In the genomic region with DNA sequence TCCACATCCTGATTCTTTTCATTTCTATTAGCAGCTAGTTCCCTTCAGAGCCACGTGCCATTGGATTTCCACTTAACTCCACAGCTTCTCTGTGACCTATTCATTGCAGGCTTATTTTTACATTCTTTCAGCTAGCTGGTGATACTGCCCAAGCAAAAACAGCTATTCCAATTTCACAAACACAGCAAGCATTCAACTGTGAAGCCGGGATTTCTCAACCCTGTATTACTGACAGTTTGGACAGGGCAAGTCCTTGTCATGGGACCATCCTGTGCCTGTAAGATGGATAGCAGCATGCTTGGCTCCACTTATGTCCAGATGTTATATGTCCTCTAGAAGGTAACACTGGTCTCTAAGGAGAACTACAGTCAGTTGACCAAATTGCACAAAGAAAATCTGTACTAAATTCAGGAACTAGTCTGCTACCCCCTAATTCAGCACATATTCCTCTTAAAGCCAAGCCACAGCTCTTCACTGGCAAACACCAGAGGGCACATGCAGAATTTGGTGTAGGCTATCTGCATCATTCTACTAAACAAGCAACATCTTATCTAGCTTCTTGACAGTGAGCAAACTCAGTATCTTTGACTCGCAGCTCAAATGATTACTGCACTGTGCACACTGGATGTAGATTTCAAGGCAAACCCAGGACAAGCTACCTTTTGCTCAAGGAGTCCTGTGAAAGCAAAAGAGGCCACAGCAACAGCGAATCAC, we compare ENCODE assay signal across 15 mouse cellular contexts.
DNase-seq lines count a peak whose midpoint lies in the region; ATAC-seq and TF ChIP-seq lines count a peak whose summit lies in the region.
"Had no signal": no experiment of that assay in that cellular context is flagged by ENCODE, and none has a peak within 500 bp of the region (broad histone marks: within the 10 kb centered on the region; RNA-seq: fewer than 3 reads in every experiment).

No protein-coding gene starts in this region.

- no peak overlapping the region for H3K9ac ChIP-seq in heart, adult 2 months (ENCODE audit: low read depth, low read length)
- no peak overlapping the region for H3K9ac ChIP-seq in kidney, embryonic 14.5 days (ENCODE audit: low read depth, low read length)
- no peak overlapping the region for H3K9ac ChIP-seq in liver, embryonic 12.5 days
- H3K9ac ChIP-seq in midbrain, embryonic 14.5 days (replicated peaks; ENCODE audit: low read length) = no peak overlapping the region
- H3K9ac ChIP-seq: forebrain, embryonic 12.5 days; limb, embryonic 15.5 days had no signal

- no peak for ATAC-seq in kidney, embryonic 14.5 days (ENCODE audit: low FRiP score, low TSS enrichment)
- peak; percentile 51; the same call in 1 of the 2 replicates for ATAC-seq in liver, embryonic 12.5 days
- ATAC-seq in megakaryocyte-erythroid progenitor cell, adult 5-6 weeks (replicated peaks; ENCODE audit: low FRiP score, low TSS enrichment, poor library complexity, severe bottlenecking) = peak; percentile 65
- no peak for ATAC-seq in midbrain, embryonic 14.5 days (ENCODE audit: low FRiP score, low TSS enrichment)

- H3K27ac ChIP-seq in heart, adult 2 months = peak overlapping the region; percentile 15; the same call in 1 of the 2 replicates
- H3K27ac ChIP-seq in kidney, embryonic 14.5 days (ENCODE audit: low read depth, low read length) = no peak overlapping the region
- H3K27ac ChIP-seq in liver, embryonic 12.5 days = peak overlapping the region; percentile 56
- no peak overlapping the region for H3K27ac ChIP-seq in midbrain, embryonic 14.5 days (replicated peaks; ENCODE audit: low read depth, low read length)
- H3K27ac ChIP-seq: forebrain, embryonic 12.5 days; limb, embryonic 15.5 days had no signal

- no peaks in the 10 kb centered on the region for H3K9me3 ChIP-seq in kidney, embryonic 14.5 days (ENCODE audit: control insufficient read depth, low read length)
- no peaks in the 10 kb centered on the region for H3K9me3 ChIP-seq in liver, embryonic 12.5 days (replicated peaks)
- H3K9me3 ChIP-seq in midbrain, embryonic 14.5 days (ENCODE audit: control insufficient read depth, low read length) = no peaks in the 10 kb centered on the region
- H3K9me3 ChIP-seq: forebrain, embryonic 12.5 days; limb, embryonic 15.5 days had no signal

- TF ChIP-seq EP300 in heart, adult 2 months (IDR thresholded peaks at IDR 0.05; ENCODE audit: insufficient read depth, low read depth, low read length) = no peak

- H3K79me2 ChIP-seq in heart, adult 2 months (replicated peaks; ENCODE audit: control insufficient read depth, insufficient read depth, low read length) = peaks cover 5% of the 10 kb centered on the region; the same call in 1 of the 2 replicates

- no peak overlapping the region for H3K4me3 ChIP-seq in heart, adult 2 months
- no peak overlapping the region for H3K4me3 ChIP-seq in kidney, embryonic 14.5 days (ENCODE audit: low read length)
- H3K4me3 ChIP-seq in liver, embryonic 12.5 days = no peak overlapping the region
- H3K4me3 ChIP-seq in midbrain, embryonic 14.5 days (replicated peaks; ENCODE audit: low read depth, low read length) = no peak overlapping the region
- H3K4me3 ChIP-seq: forebrain, embryonic 12.5 days; limb, embryonic 15.5 days had no signal

- H3K4me1 ChIP-seq in heart, adult 2 months (ENCODE audit: control insufficient read depth, insufficient read depth, low read length) = peaks cover 30% of the 10 kb centered on the region
- H3K4me1 ChIP-seq in kidney, embryonic 14.5 days (ENCODE audit: control insufficient read depth, insufficient read depth, low read length) = no peaks in the 10 kb centered on the region
- peaks cover 59% of the 10 kb centered on the region for H3K4me1 ChIP-seq in liver, embryonic 12.5 days
- H3K4me1 ChIP-seq in midbrain, embryonic 14.5 days (ENCODE audit: control insufficient read depth, insufficient read depth, low read length) = peaks cover 3% of the 10 kb centered on the region; the same call in 1 of the 2 replicates
- H3K4me1 ChIP-seq: forebrain, embryonic 12.5 days had no signal

- TF ChIP-seq CTCF in heart, adult 2 months (IDR thresholded peaks at IDR 0.05) = peak; percentile 30; the same call in 1 of the 2 replicates

- H3K36me3 ChIP-seq in heart, adult 2 months (ENCODE audit: control insufficient read depth, insufficient read depth, low read length) = peaks cover 34% of the 10 kb centered on the region
- H3K36me3 ChIP-seq in kidney, embryonic 14.5 days (ENCODE audit: control insufficient read depth, insufficient read depth, low read length) = no peaks in the 10 kb centered on the region
- H3K36me3 ChIP-seq in liver, embryonic 12.5 days = peaks cover 16% of the 10 kb centered on the region
- H3K36me3 ChIP-seq in midbrain, embryonic 14.5 days (ENCODE audit: control insufficient read depth, insufficient read depth, low read length) = no peaks in the 10 kb centered on the region
- H3K36me3 ChIP-seq: forebrain, embryonic 12.5 days; limb, embryonic 15.5 days had no signal

- intact Hi-C loops in heart, adult 2 months (cut with DNase I) = no loop called here

- TF ChIP-seq POLR2A in heart, adult 2 months (IDR thresholded peaks at IDR 0.05; ENCODE audit: insufficient read depth, low read depth, low read length) = no peak

- no peaks in the 10 kb centered on the region for H3K27me3 ChIP-seq in heart, adult 2 months (ENCODE audit: control insufficient read depth, insufficient read depth, low read length)
- no peaks in the 10 kb centered on the region for H3K27me3 ChIP-seq in kidney, embryonic 14.5 days (ENCODE audit: control insufficient read depth, insufficient read depth, low read length)
- H3K27me3 ChIP-seq in liver, embryonic 12.5 days (replicated peaks) = no peaks in the 10 kb centered on the region
- no peaks in the 10 kb centered on the region for H3K27me3 ChIP-seq in midbrain, embryonic 14.5 days (ENCODE audit: control insufficient read depth, insufficient read depth, low read length)
- H3K27me3 ChIP-seq: forebrain, embryonic 12.5 days; limb, embryonic 15.5 days had no signal

- no peak for DNase-seq in heart, adult 2 months
- DNase-seq in heart, postnatal 4 days = no peak
- peak; percentile 41 for DNase-seq in kidney, postnatal 14 days
- DNase-seq in midbrain, embryonic 14.5 days = no peak
- DNase-seq in gastrocnemius, postnatal 10 days = no peak
- DNase-seq: adrenal gland, postnatal 14 days; B cell, adult 2 months; cerebellum, adult 11 months; gastrocnemius, postnatal 14 days; layer of hippocampus, postnatal 36 days had no signal

- WGBS in heart, adult 2 months = 52% methylated on average over 4 of the region's 4 CpGs
- WGBS in kidney, embryonic 14.5 days = 83% methylated on average over 4 of the region's 4 CpGs
- 65% methylated on average over 4 of the region's 4 CpGs for WGBS in liver, embryonic 12.5 days (ENCODE audit: insufficient replicate concordance)
- WGBS in midbrain, embryonic 14.5 days = 89% methylated on average over 4 of the region's 4 CpGs

- no peak overlapping the region for H3K4me2 ChIP-seq in kidney, embryonic 14.5 days (replicated peaks; ENCODE audit: low read depth, low read length)
- no peak overlapping the region for H3K4me2 ChIP-seq in liver, embryonic 12.5 days
- no peak overlapping the region for H3K4me2 ChIP-seq in midbrain, embryonic 14.5 days (ENCODE audit: low read length)
- H3K4me2 ChIP-seq: forebrain, embryonic 12.5 days; limb, embryonic 15.5 days had no signal

Comparison
In these comparisons a context has a peak if more than half of its experiments do, and no peak if none do; other contexts are left out.
1. H3K27ac ChIP-seq: peak in heart, adult 2 months (single experiment) and liver, embryonic 12.5 days (single experiment); none in kidney, embryonic 14.5 days (single experiment) and midbrain, embryonic 14.5 days (single experiment).
2. ATAC-seq: peak in liver, embryonic 12.5 days (single experiment) and megakaryocyte-erythroid progenitor cell, adult 5-6 weeks (single experiment); none in kidney, embryonic 14.5 days (single experiment) and midbrain, embryonic 14.5 days (single experiment).